Mouse (Mus musculus) ovary, postnatal 14 days (tissue): ENCODE results near the gene Oard1.

ENCODE experiments used
- DNase-seq: peaks from one replicate; pipeline ENCODE4 v3.0.0; 2022; ENCODE audit warnings: low spot score

Gene Oard1

GRCm38 (mm10) chr17:48409380-48410298 lies at the start of gene Oard1, which contains the start of gene Nfya:
Gene Oard1 (plus strand): TSS chr17:48410014.
Gene Nfya (minus strand): TSS chr17:48409906.
- peak; percentile 100 for DNase-seq

- no peak for DNase-seq
These were observed 49.4 kb upstream of the Oard1 start for GRCm38 (mm10) chr17:48360462-48360861.

- DNase-seq = no peak
These were observed 47.5 kb upstream of the Oard1 start for GRCm38 (mm10) chr17:48362346-48362745.

- peak; percentile 26 for DNase-seq
These were observed 46.8 kb upstream of the Oard1 start for GRCm38 (mm10) chr17:48362966-48363365.

- DNase-seq = no peak
These were observed 46.3 kb upstream of the Oard1 start for GRCm38 (mm10) chr17:48363421-48363965.

- no peak for DNase-seq
These were observed 44.2 kb upstream of the Oard1 start for GRCm38 (mm10) chr17:48365511-48366155.

GRCm38 (mm10) chr17:48366806-48367205 lies 43.0 kb upstream of the Oard1 start:
- DNase-seq = no peak

- no peak for DNase-seq
These were observed 38.2 kb upstream of the Oard1 start for GRCm38 (mm10) chr17:48371621-48372020.

- DNase-seq = no peak
These were observed 36.8 kb upstream of the Oard1 start for GRCm38 (mm10) chr17:48372987-48373386.

- no peak for DNase-seq
These were observed 33.7 kb upstream of the Oard1 start for GRCm38 (mm10) chr17:48376102-48376501.

GRCm38 (mm10) chr17:48379050-48379449 lies 30.8 kb upstream of the Oard1 start:
- DNase-seq = no peak

GRCm38 (mm10) chr17:48385786-48386461 lies 23.9 kb upstream of the Oard1 start:
- DNase-seq = no peak

- no peak for DNase-seq
These were observed 21.1 kb upstream of the Oard1 start for GRCm38 (mm10) chr17:48388666-48389065.

GRCm38 (mm10) chr17:48389442-48389841 lies 20.4 kb upstream of the Oard1 start:
- no peak for DNase-seq

- no peak for DNase-seq
These were observed 18.4 kb upstream of the Oard1 start for GRCm38 (mm10) chr17:48391446-48391845.

GRCm38 (mm10) chr17:48392616-48393015 lies 17.2 kb upstream of the Oard1 start:
- DNase-seq = no peak

GRCm38 (mm10) chr17:48401710-48402109 lies 8.1 kb upstream of the Oard1 start:
- DNase-seq = no peak

- no peak for DNase-seq
These were observed 7.1 kb upstream of the Oard1 start for GRCm38 (mm10) chr17:48402751-48403150.

- DNase-seq = no peak
These were observed 6.0 kb upstream of the Oard1 start for GRCm38 (mm10) chr17:48403848-48404247.

- DNase-seq = no peak
These were observed 5.1 kb upstream of the Oard1 start for GRCm38 (mm10) chr17:48404706-48405105.

- no peak for DNase-seq
These were observed 2.7 kb upstream of the Oard1 start for GRCm38 (mm10) chr17:48407154-48407553.

GRCm38 (mm10) chr17:48407910-48408525 lies 1.8 kb upstream of the Oard1 start:
- no peak for DNase-seq
